ENCODE assay signal across 10 mouse cellular contexts in the genomic region with DNA sequence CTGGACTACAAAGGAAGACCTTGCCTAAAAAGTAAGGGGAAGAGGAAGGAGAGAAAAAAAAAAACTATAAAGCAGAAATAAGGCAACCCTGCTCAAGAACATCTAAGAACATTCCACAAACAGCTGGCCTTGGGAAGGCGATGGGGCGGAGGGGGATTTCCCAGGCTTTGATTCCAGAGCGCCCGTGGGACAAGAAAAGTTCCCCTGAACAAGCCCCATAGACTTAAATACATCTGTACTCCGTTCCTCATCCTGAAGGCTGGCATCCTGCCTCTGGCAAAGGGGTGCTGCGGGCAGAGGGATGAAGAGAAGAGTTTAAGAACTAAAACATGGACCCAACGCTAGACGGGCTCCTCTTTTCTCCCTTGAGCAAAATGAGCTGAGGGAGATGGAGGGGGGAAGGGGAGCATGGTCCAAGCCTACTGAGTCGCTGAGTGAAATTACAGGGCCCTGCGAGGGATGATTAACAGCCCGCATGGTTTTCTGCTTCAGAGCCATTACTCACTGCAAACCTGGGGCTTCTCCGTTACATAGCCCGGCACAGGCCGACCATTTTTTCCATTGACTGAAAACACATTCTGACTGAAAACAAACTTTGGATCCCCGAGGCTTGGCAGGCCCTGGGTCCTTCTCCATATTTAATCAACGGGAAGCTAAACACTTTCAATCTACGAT.
DNase-seq lines count a peak whose midpoint lies in the region; ATAC-seq and TF ChIP-seq lines count a peak whose summit lies in the region.
"Had no signal": no experiment of that assay in that cellular context is flagged by ENCODE, and none has a peak within 500 bp of the region (broad histone marks: within the 10 kb centered on the region; RNA-seq: fewer than 3 reads in every experiment).

No protein-coding gene starts in this region.

- no peaks in the 10 kb centered on the region for H3K9me3 ChIP-seq in lung, postnatal 0 days (ENCODE audit: low read length)

- no peak overlapping the region for H3K4me3 ChIP-seq in lung, postnatal 0 days (ENCODE audit: low read depth, low read length)

- H3K27ac ChIP-seq in lung, postnatal 0 days (ENCODE audit: low read length), result 0 out of 2 replicates have a peak overlapping the region, but pooled peaks have one; percentile 26

- ATAC-seq in lung, postnatal 0 days, result no peak

- no peak overlapping the region for H3K9ac ChIP-seq in lung, postnatal 0 days (replicated peaks; ENCODE audit: low read depth)

- H3K27me3 ChIP-seq in lung, postnatal 0 days (replicated peaks; ENCODE audit: insufficient read depth, low read length), result no peaks in the 10 kb centered on the region

- 48% methylated on average over 17 of the region's 17 CpGs for WGBS in lung, postnatal 0 days

- TF ChIP-seq CTCF in lung, postnatal 0 days (IDR thresholded peaks at IDR 0.05), result no peak

- H3K36me3 ChIP-seq in lung, postnatal 0 days (ENCODE audit: insufficient read depth, low read length), result no peaks in the 10 kb centered on the region

- no peak for TF ChIP-seq EP300 in lung, postnatal 0 days (IDR thresholded peaks at IDR 0.05)

- no peaks in the 10 kb centered on the region for H3K4me1 ChIP-seq in lung, postnatal 0 days (ENCODE audit: insufficient read depth, low read depth, low read length)

- H3K4me2 ChIP-seq in lung, postnatal 0 days (replicated peaks; ENCODE audit: low read depth, low read length), result no peak overlapping the region
- H3K4me2 ChIP-seq: liver, embryonic 11.5 days had no signal

- peak; percentile 59 to 80 for DNase-seq in adrenal gland, adult (ENCODE audit: inconsistent age in 2 of 2, low spot score in 1 of 2)
- DNase-seq in adrenal gland, adult 18-20 months (ENCODE audit: low spot score in 2 of 2), result no peak
- peak; percentile 24 for DNase-seq in lung, postnatal 0 days (ENCODE audit: low spot score)
- DNase-seq in lung, postnatal 25 days (ENCODE audit: low spot score), result no peak
- peak; percentile 35 to 67 for DNase-seq in kidney, postnatal 25 days
- DNase-seq in retina, postnatal 1 day, result no peak
- DNase-seq in B cell, adult 2 months, result no peak
- no peak for DNase-seq in layer of hippocampus, postnatal 14 days (ENCODE audit: low spot score in 2 of 2)
- DNase-seq: right cerebral cortex, postnatal 14 days had no signal

Comparison
In these comparisons a context has a peak if more than half of its experiments do, and no peak if none do; other contexts are left out.
1. DNase-seq: peak in adrenal gland, adult (2 of 2), lung, postnatal 0 days (single experiment) and kidney, postnatal 25 days (2 of 2); none in adrenal gland, adult 18-20 months (0 of 2), lung, postnatal 25 days (single experiment), retina, postnatal 1 day (single experiment), B cell, adult 2 months (0 of 2) and layer of hippocampus, postnatal 14 days (0 of 2).